Mouse (Mus musculus) CD4-positive, CD25-positive, alpha-beta regulatory T cell, adult 4 months (primary cell): Measurements from ENCODE around the gene Usp38. TPM values are rescaled to one million over a fixed set of nuclear protein-coding genes. Genes with fewer than 3 reads are reported as not detected.

Source experiments
- ATAC-seq: one replicate; pipeline ENCODE4 v1.8.0; 2017
- polyA plus RNA-seq, 2 experiments: library from polyadenylated mRNA; unstranded; fragments of 100-300 nt; shearing (Covaris generic); gene quantifications; one replicate each; pipeline ENCODE4 v1.2.1; 2017

Usp38 gene
- polyA plus RNA-seq, 2 experiments from 2014 or later = 22.5 to 24.2 TPM

DNA sequence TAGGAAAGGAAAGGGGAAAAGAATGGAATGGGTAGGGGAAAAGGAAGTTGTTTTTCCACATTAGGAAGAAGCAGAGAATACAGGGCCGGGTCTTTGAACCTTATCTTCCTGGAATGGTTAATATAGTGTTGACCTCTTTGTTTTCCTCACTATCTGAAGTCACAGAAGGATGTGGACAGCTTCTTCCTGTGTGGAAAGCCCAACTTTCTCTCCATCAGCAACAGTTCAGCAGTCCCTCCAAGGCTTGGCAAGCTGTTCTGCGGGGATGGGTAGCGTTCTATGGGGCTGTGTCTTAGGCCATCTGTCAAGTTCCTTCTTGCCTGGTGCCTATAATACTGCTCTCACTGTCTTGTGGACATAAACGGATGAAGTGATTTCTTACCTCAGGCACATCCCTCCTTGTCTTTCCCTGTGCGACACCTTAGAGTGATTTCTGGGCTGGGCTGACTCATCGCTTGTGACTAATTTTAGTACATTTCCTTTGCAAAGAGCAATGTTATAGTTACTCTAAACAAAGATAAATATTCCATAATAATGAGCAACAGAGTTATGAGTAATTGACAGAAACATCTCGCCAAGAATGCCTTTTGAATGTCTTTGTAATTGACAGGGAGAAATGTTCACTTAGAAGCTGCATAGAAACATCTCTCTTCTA, 52.7 kb downstream of the Usp38 start:
- no peak for ATAC-seq

DNA sequence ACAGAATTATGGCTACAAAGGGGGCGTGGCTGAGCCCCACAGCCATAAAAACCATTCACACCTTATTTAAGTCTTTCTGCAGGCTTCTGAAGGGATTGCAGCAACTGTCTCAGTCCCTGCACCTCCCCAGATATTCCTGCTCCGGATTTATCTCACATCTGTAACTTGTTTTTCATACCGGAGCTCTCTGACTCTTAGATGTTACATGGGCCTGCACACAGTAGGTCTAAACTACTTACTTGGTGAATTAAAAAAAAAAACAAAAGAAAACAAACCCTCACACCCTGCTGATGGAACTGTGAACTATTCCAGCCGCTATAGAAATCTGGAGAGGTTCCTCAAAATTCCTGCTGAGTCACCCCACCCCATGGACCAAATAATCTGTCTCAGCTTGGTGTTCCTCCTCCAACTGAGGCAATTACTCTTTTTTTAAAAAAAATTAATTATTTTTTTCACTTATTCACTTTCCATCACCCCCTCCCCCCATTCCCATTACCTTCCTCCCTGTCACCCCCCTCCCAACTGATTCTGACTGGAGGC, 53.6 kb downstream of the Usp38 start:
- no peak for ATAC-seq

DNA sequence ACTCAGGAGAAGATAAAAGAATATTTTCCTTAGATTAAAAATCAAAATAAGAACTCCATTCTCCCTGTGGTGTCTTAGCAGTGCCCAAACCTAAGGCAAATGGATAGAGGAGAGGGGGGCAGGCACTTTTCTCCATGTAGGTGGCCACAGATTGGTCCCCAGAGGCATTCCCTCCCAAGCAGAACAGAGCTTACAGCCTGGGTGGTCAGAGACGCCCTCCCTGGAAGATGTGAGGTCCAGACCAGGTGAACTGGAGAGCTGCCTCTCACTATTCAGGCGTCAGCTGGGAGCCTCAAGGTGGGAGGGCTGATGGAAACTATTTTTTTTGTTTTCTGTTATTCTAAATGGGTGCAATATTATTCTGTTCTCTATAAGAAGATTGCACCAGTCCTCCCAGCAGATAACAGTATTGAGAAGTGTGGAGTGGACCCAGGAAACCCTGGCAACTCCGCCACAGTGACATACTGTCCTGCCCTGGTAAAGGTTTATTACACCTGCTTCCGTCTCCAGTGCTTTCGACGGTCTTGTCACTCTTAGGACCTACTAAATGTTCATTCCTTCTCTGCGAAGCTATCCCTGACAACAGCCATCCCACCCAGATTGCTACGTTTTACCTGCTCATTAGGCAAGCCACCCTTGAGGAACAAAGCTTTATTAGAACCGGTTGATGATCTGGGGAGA, 55.0 kb downstream of the Usp38 start:
- ATAC-seq = no peak

DNA sequence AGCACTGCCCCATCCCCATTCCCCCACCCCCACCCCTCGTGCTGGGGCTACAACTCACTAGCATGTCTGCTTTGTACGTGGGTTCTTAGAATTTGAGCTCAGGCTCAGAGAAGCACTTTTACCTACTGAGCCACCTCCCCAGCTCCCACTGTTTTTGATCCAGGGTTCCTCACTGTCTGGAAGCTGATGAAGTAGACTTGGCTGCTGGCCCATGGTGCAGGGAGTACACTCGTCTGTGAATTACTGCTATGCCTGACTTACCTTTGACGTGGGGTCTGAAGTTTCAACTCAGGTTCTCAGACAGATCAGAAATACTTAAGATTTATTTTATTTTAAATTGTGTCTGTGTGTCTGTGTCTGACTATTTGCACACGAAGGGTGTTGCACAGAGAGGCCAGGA, 57.0 kb downstream of the Usp38 start:
- ATAC-seq = no peak

DNA sequence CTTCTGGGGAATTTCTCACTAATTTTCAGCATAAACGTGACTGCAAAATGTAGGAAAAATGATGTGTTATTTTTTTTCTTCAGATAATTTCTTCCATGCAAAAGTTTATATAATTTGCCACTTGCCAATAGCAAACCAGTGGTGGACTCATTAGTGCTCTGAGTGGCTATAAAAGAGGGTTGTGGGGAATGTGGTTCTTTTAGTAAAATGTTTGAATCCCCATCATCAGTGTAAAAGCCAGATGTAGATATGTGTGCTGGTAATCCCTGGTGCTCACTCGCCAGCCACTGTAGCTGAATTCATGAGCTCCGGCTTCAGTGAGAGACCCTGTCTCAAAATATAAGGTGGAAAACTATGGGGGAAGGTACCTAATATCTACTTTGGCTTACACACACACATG, 61.8 kb downstream of the Usp38 start:
- ATAC-seq = no peak

DNA sequence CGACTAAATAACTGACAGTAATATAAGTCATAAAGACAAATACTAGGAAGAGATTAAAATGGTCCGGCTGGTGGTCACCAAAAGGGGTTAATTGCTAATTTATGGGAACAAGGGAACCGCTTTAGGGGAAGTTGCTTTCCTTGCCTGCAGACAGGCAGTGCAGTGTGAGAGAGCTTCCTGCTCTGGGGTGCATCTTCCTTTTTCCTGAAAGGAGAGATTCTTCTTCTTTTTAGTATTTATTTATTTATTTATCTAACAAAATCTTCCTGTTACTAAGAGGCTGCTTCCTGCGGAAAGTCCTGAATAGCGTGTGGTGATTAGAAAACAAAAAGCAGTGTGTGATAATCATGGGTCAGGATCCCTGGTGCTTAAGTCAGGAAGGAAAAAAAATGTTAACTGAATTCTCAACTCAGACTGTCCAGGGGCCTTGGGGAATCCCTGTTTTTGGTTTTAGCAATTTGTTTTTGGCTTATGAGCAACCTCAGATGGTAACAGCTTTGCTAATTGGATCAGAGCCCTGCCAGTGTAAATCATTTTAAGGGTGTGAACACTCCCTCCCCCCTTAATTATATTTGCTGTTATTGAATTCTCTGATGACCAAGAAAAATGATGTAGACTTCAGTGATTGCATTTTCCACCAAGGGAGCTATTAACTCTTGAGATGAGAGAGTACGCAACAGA, 62.4 kb downstream of the Usp38 start:
- no peak for ATAC-seq

DNA sequence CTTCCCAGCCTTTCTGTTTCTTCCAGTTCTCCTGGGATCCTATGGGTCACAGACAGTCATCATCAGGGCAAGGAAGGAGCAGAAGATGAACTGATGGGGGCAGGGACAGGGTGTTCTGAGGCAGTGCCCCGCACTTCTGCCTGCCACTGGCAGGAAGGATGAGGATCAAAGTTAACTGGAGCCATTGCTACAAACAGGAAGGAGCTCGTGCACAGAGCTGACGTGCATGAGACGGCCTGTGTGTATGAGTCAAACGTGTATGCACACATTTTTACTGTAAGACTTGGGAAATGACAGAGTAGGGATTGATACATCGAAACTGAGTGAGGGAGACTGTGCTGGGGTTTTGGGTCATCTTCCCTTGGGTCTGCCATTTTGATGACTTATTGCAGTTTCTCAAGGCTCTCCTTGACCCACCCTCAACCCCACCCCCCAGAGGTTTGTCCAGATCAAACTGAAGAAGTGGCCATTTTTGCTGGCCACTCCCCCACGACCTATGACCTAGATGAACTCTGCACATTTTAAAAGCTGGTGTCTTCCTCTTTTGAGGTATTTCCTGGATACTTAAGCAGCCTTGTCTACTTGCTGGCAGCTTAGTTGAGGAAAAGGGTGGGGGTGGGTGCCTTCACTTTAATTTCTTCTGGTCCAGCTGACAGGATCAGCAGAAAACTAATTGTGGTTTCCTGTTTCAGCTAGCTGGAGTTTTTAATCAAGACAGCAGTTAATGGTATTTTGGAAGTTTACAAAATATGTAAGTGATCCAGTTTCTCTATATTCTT, 66.1 kb downstream of the Usp38 start:
- ATAC-seq = peak; percentile 79

DNA sequence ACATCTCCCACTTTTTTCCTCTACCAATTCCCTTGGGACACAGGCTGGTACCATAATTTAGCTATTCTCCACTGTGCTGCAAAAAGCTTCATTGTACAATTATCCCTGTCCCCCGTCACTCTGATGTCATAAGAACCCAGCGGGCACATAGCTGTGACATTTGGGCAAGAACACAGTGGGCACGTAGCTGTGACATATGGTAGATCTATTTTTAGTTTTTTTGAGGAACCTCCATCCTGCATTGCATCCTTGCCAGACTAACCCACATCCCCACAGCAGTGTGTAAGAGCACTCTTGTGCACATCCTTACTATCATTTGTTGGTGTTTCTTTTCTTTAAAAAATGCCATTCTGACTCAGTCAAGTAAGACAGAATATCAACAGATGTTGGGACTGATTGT, 71.0 kb downstream of the Usp38 start:
- no peak for ATAC-seq

DNA sequence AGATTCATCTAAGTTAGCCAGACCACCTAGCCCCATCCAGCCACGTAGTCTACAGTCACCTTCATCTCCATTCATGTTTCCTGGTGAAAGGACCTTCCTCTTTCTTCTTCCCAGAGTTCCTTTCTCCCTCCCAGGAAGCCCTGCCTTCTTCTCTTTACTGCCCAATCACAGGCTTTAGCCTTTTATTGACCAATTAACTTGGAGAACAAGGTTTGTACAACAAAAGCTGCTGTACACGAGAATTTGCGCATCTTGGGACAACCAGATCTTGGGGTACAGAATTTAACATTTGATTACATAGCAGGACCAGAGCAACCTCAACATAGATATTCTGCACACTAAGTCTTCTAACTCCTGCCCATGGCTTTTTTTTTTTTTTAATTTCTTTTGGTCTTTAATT, 73.1 kb downstream of the Usp38 start:
- no peak for ATAC-seq

DNA sequence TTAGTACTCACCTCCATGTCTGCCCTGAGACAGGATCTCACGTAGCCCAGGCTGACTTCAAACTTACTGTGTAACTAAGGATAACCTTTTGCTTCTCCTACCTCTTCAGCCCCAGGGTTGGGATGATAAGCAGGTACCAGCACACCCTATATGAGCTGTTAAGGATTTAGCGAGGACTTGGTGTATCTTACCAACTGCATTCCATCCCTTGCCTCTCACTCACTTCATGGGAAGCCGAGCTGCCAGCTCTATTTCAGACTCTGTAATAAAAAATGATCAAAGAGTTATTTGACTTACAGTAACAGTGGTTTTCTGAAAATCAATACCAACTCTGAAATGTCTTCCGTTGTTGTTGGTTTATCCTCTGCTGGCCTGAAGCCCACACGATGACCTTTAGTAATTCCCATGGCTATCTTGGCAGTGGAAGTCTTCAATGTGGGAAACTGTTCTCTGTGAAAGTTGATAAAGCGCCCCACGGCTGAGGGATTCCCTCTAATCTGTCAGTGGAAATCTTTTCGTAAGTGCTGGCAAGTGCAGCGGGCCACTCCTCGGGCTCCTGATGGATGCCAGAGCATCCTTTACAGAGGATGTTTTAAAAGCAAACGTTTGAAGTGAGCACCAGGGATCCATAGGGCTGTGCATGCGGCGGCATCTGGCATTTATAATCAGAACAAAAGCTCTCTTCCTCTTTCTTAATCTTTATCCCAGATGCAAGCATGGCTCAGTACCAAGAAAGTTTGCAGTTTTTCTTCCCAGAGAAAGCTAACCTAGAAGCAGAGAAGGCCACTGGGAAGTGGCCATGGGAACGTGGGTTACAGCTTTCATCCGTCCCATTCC, 76.7 kb downstream of the Usp38 start:
- ATAC-seq = no peak

Other genes with a start within 250 kb of the Usp38 start
- gene Gab1, start 134.4 kb downstream of the Usp38 start, polyA plus RNA-seq = not detected